Mouse (Mus musculus): ENCODE measurements around the gene Rflnb. TPM values are rescaled to one million over a fixed set of nuclear protein-coding genes. Genes with fewer than 3 reads are reported as not detected.

Rflnb gene
- polyA plus RNA-seq, 1 experiment from 2014 or later = 12.8 TPM

- no peak overlapping the region for H3K4me3 ChIP-seq (ENCODE audit: low read length)
- no peak overlapping the region for H3K27ac ChIP-seq (ENCODE audit: low read depth, low read length)
- H3K4me1 ChIP-seq (ENCODE audit: control insufficient read depth, insufficient read depth, low read depth, low read length) = peaks cover 8% of the 10 kb centered on the region
- no peaks in the 10 kb centered on the region for H3K27me3 ChIP-seq (replicated peaks; ENCODE audit: control insufficient read depth, insufficient read depth, low read length)
- no peak overlapping the region for H3K4me2 ChIP-seq (ENCODE audit: low read length)
- H3K9ac ChIP-seq (ENCODE audit: low read depth, low read length) = no peak overlapping the region
- H3K9me3 ChIP-seq (ENCODE audit: control insufficient read depth, low read length) = no peaks in the 10 kb centered on the region
- WGBS = 67% methylated on average over 4 of the region's 4 CpGs
- ATAC-seq = no peak
- H3K36me3 ChIP-seq (ENCODE audit: control insufficient read depth, insufficient read depth, low read length) = no peaks in the 10 kb centered on the region
These were observed 13.3 kb upstream of the Rflnb start for GRCm38 (mm10) chr11:76040761-76041376.

GRCm38 (mm10) chr11:76040106-76040505 lies 12.5 kb upstream of the Rflnb start:
- no peak for ATAC-seq
- 92% methylated on average over 8 of the region's 8 CpGs for WGBS
- no peaks in the 10 kb centered on the region for H3K27me3 ChIP-seq (replicated peaks; ENCODE audit: control insufficient read depth, insufficient read depth, low read length)
- no peak overlapping the region for H3K27ac ChIP-seq (ENCODE audit: low read depth, low read length)
- H3K36me3 ChIP-seq (ENCODE audit: control insufficient read depth, insufficient read depth, low read length) = no peaks in the 10 kb centered on the region
- H3K4me3 ChIP-seq (ENCODE audit: low read length) = no peak overlapping the region
- H3K4me2 ChIP-seq (ENCODE audit: low read length) = no peak overlapping the region
- peaks cover 8% of the 10 kb centered on the region for H3K4me1 ChIP-seq (ENCODE audit: control insufficient read depth, insufficient read depth, low read depth, low read length)
- no peaks in the 10 kb centered on the region for H3K9me3 ChIP-seq (ENCODE audit: control insufficient read depth, low read length)
- no peak overlapping the region for H3K9ac ChIP-seq (ENCODE audit: low read depth, low read length)

- Histone ChIP-seq H3K4me3 (ENCODE audit: low read length) (no peak overlapping the region), H3K36me3 (ENCODE audit: control insufficient read depth, insufficient read depth, low read length) (no peaks in the 10 kb centered on the region), H3K27ac (ENCODE audit: low read depth, low read length) (no peak overlapping the region), H3K4me2 (ENCODE audit: low read length) (no peak overlapping the region), H3K9me3 (ENCODE audit: control insufficient read depth, low read length) (no peaks in the 10 kb centered on the region), H3K9ac (ENCODE audit: low read depth, low read length) (no peak overlapping the region), H3K27me3 (replicated peaks; ENCODE audit: control insufficient read depth, insufficient read depth, low read length) (no peaks in the 10 kb centered on the region), H3K4me1 (ENCODE audit: control insufficient read depth, insufficient read depth, low read depth, low read length) (peaks cover 6% of the 10 kb centered on the region)
- no peak for ATAC-seq
- 89% methylated on average over 3 of the region's 3 CpGs for WGBS
These were observed 11.9 kb upstream of the Rflnb start for GRCm38 (mm10) chr11:76039271-76040053.

- WGBS = 43% methylated on average over 6 of the region's 6 CpGs
- H3K27ac ChIP-seq (ENCODE audit: low read depth, low read length) = no peak overlapping the region
- H3K9me3 ChIP-seq (ENCODE audit: control insufficient read depth, low read length) = no peaks in the 10 kb centered on the region
- H3K27me3 ChIP-seq (replicated peaks; ENCODE audit: control insufficient read depth, insufficient read depth, low read length) = no peaks in the 10 kb centered on the region
- H3K36me3 ChIP-seq (ENCODE audit: control insufficient read depth, insufficient read depth, low read length) = no peaks in the 10 kb centered on the region
- ATAC-seq = no peak
- H3K4me1 ChIP-seq (ENCODE audit: control insufficient read depth, insufficient read depth, low read depth, low read length) = peaks cover 3% of the 10 kb centered on the region; the same call in 1 of the 2 replicates
- no peak overlapping the region for H3K4me3 ChIP-seq (ENCODE audit: low read length)
- no peak overlapping the region for H3K4me2 ChIP-seq (ENCODE audit: low read length)
- H3K9ac ChIP-seq (ENCODE audit: low read depth, low read length) = no peak overlapping the region
These were observed 10.2 kb upstream of the Rflnb start for GRCm38 (mm10) chr11:76037581-76038294.

DNA sequence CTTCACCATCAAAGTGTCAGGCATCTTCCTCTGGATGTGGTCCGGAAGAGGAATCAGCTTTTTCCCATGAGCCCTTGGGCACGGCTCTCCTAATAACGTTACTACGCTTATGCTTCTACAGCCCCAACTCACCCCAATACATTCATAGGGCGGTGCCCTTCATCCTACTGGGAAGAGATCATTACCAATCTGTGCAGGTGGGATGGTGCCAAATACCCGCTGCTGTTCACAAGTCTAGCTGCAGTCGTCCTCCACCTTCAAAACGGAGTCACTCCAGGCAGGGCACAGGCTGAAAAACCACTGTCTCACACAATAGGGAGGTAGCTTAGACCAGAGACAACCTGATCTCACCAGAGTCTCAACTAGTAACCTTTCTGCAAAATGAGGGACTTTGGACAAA lies 7.6 kb upstream of the Rflnb start:
- 71% methylated on average over 8 of the region's 8 CpGs for WGBS

GRCm38 (mm10) chr11:76033836-76034235 lies 6.3 kb upstream of the Rflnb start:
- WGBS = 57% methylated on average over 4 of the region's 4 CpGs
- Histone ChIP-seq H3K27me3 (replicated peaks; ENCODE audit: control insufficient read depth, insufficient read depth, low read length) (no peaks in the 10 kb centered on the region), H3K27ac (ENCODE audit: low read depth, low read length) (no peak overlapping the region), H3K4me1 (ENCODE audit: control insufficient read depth, insufficient read depth, low read depth, low read length) (no peaks in the 10 kb centered on the region), H3K9ac (ENCODE audit: low read depth, low read length) (no peak overlapping the region), H3K36me3 (ENCODE audit: control insufficient read depth, insufficient read depth, low read length) (no peaks in the 10 kb centered on the region), H3K9me3 (ENCODE audit: control insufficient read depth, low read length) (no peaks in the 10 kb centered on the region), H3K4me2 (ENCODE audit: low read length) (no peak overlapping the region), H3K4me3 (ENCODE audit: low read length) (no peak overlapping the region)
- ATAC-seq = no peak

More for the DNA sequence above, 7.6 kb upstream of the Rflnb start:
- Histone ChIP-seq H3K9me3 (ENCODE audit: control insufficient read depth, low read length) (no peaks in the 10 kb centered on the region), H3K9ac (ENCODE audit: low read depth, low read length) (no peak overlapping the region), H3K36me3 (ENCODE audit: control insufficient read depth, insufficient read depth, low read length) (no peaks in the 10 kb centered on the region), H3K27ac (ENCODE audit: low read depth, low read length) (no peak overlapping the region), H3K27me3 (replicated peaks; ENCODE audit: control insufficient read depth, insufficient read depth, low read length) (no peaks in the 10 kb centered on the region), H3K4me3 (ENCODE audit: low read length) (no peak overlapping the region), H3K4me1 (ENCODE audit: control insufficient read depth, insufficient read depth, low read depth, low read length) (no peaks in the 10 kb centered on the region), H3K4me2 (ENCODE audit: low read length) (no peak overlapping the region)
- ATAC-seq = no peak

DNA sequence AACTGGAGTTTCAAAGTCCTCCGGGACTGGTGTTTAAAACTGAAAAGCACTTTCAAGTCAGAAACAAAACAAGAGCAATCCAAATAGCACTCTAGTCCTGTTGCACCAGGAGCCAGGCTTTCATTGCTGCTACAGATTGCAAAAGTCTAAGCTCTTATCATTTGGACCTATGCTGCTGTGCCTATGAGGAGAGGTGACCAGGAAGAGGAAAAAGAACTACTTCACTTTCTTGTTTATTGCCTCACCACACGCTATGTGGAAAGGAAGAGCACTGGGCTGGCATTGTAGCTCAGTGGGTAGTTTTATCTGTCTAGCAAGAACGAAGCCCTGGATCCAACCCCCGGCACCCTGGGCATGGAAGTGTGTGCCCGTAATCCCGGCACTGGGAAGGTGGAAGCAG lies 5.8 kb upstream of the Rflnb start:
- H3K4me3 ChIP-seq (ENCODE audit: low read length) = no peak overlapping the region
- H3K36me3 ChIP-seq (ENCODE audit: control insufficient read depth, insufficient read depth, low read length) = no peaks in the 10 kb centered on the region
- H3K4me1 ChIP-seq (ENCODE audit: control insufficient read depth, insufficient read depth, low read depth, low read length) = no peaks in the 10 kb centered on the region
- H3K27me3 ChIP-seq (replicated peaks; ENCODE audit: control insufficient read depth, insufficient read depth, low read length) = no peaks in the 10 kb centered on the region
- no peak overlapping the region for H3K27ac ChIP-seq (ENCODE audit: low read depth, low read length)
- H3K9ac ChIP-seq (ENCODE audit: low read depth, low read length) = no peak overlapping the region
- ATAC-seq = no peak
- H3K4me2 ChIP-seq (ENCODE audit: low read length) = no peak overlapping the region
- no peaks in the 10 kb centered on the region for H3K9me3 ChIP-seq (ENCODE audit: control insufficient read depth, low read length)
- 75% methylated on average over 6 of the region's 6 CpGs for WGBS

GRCm38 (mm10) chr11:76028072-76028465 lies 487 bp upstream of the Rflnb start:
- no peaks in the 10 kb centered on the region for H3K9me3 ChIP-seq (ENCODE audit: control insufficient read depth, low read length)
- no peaks in the 10 kb centered on the region for H3K27me3 ChIP-seq (replicated peaks; ENCODE audit: control insufficient read depth, insufficient read depth, low read length)
- WGBS = 3% methylated on average over 10 of the region's 14 CpGs
- H3K9ac ChIP-seq (ENCODE audit: low read depth, low read length) = peak overlapping the region; percentile 80
- no peaks in the 10 kb centered on the region for H3K36me3 ChIP-seq (ENCODE audit: control insufficient read depth, insufficient read depth, low read length)
- no peak overlapping the region for H3K27ac ChIP-seq (ENCODE audit: low read depth, low read length)
- H3K4me1 ChIP-seq (ENCODE audit: control insufficient read depth, insufficient read depth, low read depth, low read length) = peaks cover 13% of the 10 kb centered on the region
- 0 out of 2 replicates have a peak, but pooled peaks have one; percentile 22 for ATAC-seq
- peak overlapping the region; percentile 76 for H3K4me3 ChIP-seq (ENCODE audit: low read length)
- H3K4me2 ChIP-seq (ENCODE audit: low read length) = peak overlapping the region; percentile 94

DNA sequence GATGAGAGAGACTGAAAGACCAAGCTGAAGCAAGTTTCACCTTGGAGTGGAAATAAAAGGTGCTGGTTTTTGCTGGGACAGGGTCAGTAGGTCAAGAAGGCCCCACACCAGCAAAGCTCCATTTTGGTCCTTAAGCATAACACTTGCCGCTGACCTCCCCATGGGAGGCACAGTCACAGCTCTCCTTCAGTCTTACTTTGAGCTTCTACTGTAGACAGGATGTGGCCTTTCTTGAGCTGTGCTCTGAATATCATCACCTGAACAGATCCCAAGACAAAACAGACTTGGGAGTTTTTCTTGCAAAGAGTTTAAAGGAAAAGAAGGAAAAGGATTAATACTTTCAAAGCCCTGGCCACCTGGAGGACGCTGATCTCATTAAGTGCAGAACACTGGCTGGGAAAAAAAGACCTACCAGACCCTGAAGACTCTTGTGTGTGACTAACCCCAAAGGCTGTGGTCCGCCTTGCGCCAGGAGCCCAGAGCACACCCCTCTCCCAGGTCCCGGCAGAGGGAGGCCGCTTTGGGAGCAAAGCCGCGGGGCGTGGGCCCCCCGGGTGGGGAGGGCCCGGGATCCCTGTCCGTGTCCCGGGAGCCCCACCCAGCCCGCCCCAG lies 949 bp downstream of the Rflnb start:
- H3K4me3 ChIP-seq (ENCODE audit: low read length) = peak overlapping the region; percentile 76
- no peaks in the 10 kb centered on the region for H3K27me3 ChIP-seq (replicated peaks; ENCODE audit: control insufficient read depth, insufficient read depth, low read length)
- H3K4me1 ChIP-seq (ENCODE audit: control insufficient read depth, insufficient read depth, low read depth, low read length) = peaks cover 13% of the 10 kb centered on the region
- peak overlapping the region; percentile 94 for H3K4me2 ChIP-seq (ENCODE audit: low read length)
- 4% methylated on average over 12 of the region's 14 CpGs for WGBS
- peak overlapping the region; percentile 44; the same call in 1 of the 2 replicates for H3K27ac ChIP-seq (ENCODE audit: low read depth, low read length)
- H3K36me3 ChIP-seq (ENCODE audit: control insufficient read depth, insufficient read depth, low read length) = no peaks in the 10 kb centered on the region
- peak overlapping the region; percentile 80 for H3K9ac ChIP-seq (ENCODE audit: low read depth, low read length)
- ATAC-seq = no peak
- no peaks in the 10 kb centered on the region for H3K9me3 ChIP-seq (ENCODE audit: control insufficient read depth, low read length)

Measured in hindbrain, embryonic 16.5 days (tissue).